Mouse (Mus musculus): Measurements from ENCODE around the gene Kdsr.
"Not testable (repeated sequence)": the region's sequence is repeated elsewhere in the genome, so short reads cannot be mapped to it uniquely, and the experiment has no call there.

The Kdsr gene

DNA sequence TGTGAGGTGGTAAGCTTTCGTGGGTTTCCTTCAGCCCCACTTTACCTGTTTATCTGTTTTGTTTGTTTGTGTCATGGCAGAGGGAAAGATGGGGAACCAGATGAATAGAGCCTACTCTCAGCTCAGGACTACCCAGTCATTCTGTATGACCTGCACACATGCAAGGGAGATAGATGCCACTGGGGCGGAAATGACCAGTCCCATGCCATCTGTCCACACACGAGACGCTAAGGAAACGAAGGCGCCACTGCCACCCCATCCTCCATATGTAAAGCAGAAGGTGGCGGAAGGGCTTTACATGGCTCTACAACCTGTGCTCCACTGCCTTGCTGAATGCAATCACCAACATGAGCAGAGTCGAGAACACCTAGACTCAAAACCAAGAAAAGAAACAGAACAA, 23.3 kb downstream of the Kdsr start:
- no peak for DNase-seq

DNA sequence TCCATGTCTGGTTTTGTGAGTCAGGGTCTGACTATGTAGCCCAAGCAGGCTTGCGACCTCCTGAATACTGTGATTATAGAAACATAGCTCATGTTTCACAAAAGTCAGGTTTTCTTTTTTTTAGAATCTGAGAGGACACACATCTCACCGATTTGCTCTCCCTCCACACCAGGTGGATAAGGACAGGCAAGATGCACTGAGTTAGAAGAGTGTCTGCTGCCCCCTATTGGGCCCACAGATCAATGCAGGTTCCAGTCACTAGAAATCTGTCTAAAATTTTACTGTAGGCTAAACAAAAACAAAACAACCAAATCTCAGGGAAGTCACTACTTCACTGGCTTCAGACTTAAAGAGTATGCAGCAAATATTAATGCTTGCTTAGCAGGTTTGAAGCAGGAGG, 23.9 kb downstream of the Kdsr start:
- peak; percentile 58 for DNase-seq

DNA sequence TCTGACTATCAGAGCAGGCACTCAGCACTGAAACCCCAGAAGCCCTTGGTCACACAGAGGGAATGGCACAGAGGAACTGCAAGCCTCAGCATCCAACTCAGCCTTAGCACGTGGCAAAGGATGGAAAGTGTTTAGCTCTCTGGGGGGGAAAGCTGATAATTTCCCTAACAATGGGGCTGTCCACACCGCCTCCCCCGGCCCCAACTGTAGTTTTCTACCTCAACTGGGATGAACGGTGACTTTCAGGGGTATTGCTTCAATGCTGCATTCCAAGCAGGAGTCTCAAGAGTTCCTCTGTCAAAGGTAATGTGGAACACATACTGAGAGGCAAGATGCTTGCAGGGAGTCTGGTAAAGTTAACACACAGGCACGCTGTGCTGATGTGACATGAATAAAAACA, 37.5 kb downstream of the Kdsr start:
- no peak for DNase-seq

DNA sequence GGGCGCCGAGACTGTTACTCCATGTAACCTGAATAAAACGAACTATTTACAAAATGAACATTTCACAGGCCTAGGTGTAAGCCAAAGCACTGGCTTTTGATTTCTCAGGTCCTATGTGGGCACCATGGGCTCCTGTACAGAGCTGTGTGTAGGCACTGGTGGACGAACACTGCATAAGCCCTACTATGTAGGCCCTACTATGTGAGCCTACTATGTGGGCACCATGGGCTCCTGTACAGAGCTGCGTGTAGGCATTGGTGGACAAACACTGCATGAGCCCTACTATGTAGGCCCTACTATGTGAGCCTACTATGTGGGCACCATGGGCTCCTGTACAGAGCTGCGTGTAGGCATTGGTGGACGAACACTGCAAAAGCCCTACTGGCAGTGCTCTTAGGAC, 41.8 kb downstream of the Kdsr start:
- DNase-seq: not testable (repeated sequence)

DNA sequence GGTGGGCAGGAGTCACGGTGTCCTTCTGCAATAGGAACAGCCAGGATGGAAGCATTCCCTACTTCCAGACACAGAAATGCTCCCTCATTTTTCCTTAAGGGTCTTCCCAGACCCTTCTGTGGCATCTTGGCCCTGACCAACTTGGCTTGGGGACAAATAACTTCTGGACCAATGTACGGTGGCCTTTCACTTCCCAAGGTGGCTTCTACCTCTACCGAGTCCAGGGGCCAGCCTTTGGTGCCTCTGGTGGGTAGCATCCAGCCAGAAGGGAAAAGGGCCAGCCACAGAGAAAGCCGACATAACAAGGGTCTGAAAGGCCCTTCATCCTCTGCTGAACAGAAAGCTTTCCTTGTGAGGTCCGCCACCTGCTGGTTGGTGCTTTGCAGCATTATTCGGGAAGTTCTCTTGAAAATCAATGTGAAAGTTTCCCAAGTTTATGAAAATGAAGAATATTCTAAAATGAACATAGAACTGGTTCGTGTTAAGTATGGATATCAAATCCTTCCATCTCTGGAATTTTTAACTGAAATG, 42.4 kb downstream of the Kdsr start:
- peak; percentile 81 for DNase-seq

DNA sequence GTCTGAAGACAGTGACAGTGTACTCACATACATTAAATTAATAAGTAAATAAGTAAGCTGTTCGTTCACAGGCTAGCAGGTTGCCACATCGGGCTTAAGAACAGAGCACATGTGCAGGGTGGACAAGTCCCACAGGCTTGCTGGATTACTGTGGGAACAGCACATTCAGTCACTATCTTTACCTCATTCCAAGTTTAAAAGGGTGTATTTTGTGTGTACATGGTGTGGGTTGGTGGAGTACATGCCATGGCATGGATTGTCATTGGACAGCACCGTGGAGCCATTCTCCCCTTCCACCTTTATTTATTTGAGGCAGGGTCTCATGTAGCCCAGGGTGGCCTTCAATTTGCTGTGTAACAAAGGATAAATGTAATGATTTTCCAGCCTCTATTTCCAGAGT, 43.4 kb downstream of the Kdsr start:
- no peak for DNase-seq

DNA sequence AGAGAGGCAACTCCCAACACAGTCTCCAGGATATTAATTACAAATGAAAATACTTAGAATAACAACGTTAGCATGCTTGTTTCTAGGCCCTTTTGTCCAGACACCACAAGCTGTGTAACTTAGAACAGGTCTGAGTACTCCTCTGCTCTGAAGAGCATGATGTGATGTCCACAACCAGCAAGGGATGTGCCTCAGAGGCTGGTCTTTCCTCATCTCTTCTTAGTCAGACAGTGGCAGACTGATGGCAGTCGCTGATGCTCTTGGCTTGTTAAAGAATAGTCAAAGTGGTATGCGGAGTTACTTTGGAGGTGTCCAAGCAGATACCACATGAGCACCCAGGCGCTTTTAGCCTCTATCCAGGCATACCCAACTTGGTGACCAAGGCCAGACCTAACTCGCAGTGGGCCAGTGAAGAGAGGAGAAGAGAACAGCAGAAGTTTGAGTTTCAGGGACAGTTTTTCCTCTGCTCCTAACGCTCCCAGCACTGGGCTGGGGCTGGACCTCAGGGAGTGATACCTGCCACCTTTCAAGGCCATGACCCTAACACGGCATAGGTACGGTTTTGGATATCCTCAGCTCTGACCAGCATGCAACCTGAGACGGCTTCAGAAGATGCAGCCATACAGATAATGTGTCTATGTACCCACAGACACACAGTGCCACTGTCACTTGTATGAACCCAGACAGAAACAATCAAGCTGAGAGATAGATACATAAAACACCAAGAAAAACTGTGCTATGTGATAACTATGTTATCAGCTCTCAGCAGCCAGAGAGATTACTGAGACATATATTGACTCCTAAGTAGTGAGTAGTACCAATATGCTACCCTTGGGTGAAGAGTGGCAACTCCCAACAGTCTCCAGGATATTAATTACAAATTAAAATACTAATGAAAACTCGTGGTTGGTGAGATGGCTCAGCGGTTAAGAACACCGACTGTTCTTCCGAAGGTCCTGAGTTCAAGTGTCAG, 44.1 kb downstream of the Kdsr start:
- no peak for DNase-seq

DNA sequence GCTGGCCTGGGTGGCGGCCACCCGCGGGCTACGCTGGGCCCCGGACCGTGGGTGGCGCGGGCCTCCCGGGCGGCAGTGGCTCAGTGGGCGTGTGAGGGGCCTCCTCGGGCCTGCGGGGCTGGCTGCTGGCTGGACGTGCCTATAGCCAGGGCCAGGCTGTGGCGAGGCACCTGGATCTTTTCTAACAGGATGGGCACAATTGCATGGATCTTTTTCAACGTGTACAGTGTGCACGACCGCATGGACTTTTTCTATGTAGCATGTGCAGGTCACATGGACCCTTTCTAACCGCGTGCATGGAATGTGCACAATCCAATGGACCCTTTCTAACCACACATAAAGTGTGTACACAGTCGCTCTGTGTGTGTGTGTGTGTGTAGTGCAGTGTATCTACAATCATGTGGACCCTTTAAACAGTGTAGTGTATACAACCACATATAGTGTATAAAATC, 45.0 kb downstream of the Kdsr start:
- DNase-seq: no peak

DNA sequence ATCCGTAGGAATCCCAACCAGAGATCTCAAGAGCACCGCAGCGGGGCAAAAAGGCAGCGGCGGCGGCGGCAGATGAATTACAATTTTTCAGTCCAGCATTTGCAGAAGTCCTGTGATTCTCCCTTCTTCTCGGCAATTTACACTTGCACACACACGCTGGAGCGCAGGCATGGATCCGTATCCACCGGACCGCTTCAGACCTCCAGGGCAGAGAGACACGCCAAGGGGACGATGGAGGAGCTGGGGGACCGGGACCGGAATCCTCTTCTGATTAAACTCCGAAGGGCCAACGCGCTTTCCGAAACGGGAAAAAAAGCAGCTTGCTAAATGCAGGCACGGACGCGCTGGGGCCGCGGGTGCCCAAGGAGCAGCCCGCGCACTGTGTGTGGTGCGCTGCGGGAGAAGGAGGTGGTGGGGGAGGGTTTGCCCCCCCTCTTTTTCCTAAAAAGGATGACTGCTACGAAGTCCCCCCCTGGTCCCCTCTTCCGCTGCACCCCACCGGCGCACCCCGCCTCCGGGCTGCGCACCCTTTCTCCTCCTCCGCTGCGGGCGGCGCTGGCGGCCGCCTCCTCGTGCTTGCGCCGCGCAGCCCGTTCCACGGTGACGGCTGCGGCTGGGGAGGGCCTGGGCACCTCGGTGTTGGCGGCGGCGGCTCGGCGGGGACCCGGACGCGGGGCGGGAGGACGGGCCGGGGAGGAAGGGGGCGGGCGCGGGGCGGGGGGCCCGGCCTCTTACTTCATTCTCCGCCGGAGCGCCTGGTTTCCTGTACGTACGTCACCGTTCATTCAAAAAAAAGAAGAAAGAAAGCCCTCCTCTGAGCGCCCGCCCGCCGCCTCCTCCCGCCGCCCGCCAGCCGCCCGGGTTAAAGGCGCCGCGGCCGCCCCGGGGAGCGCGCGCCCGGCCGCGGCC, 45.7 kb downstream of the Kdsr start, which contains the start of gene Bcl2:
Gene Bcl2, minus strand, starts transcription at position 654 of the 909 bp plus-strand sequence.
- peak; percentile 85 for DNase-seq

DNA sequence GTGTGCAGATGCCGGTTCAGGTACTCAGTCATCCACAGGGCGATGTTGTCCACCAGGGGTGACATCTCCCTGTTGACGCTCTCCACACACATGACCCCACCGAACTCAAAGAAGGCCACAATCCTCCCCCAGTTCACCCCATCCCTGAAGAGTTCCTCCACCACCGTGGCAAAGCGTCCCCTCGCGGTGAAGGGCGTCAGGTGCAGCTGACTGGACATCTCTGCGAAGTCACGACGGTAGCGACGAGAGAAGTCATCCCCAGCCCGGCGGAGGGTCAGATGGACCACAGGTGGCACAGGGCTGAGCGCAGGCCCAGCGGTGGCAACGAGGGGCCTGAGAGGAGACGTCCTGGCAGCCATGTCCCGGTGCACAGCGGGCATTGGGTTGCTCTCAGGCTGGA, 47.2 kb downstream of the Kdsr start:
- peak; percentile 73 for DNase-seq

DNA sequence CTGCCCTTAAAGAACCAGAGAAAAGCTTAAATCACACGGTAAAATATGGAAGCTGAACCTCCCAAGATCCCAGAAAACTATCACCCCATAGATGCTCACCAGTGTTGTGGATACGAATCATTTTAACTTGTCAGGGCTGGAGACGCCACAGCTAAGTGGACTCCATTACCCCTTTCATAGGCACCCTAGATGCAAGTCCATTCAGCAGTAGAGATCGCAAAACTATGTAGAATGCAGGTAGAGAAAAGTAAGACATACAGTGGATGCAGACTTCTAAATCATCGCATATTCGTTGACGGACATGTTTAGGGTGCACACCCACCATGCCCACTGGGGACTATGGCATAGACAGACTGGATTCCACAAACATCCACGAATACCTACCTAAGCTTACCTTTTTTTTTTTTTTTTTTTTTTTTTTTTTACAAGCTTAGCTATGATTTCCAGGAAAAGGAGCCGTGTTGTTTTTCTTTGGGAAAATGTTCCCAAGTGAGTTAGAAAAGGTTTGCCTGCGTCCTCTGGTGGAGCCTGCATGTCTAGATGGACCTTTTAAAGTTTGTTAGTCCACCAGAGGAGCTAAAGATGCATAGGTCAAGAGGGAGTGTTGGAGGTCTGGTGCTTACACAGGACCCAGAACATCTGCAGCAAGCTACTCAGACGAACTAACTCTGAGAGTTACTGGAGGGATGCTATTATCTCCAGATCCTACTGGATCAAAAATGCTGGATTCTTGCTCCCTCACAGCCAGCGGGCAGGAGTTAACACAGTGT, 48.0 kb downstream of the Kdsr start:
- no peak for DNase-seq

DNA sequence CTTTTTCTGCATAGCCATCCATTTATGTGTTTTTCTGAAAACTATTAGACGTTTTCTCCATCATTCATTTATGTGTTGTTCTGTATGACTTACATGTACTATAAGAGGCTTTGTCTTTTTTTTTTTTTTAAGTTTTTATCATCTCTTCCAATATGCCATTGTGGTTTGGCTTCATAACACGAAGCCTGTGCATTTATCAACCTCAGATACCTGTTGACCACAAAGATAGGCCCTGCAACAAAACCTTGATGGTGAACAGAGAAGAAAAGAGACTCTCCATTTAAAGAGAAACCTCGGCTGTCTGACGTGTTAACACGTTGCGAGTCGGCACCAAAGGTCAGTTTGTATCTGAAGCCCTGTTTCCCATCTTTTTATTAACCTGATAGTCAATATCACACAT, 49.3 kb downstream of the Kdsr start:
- DNase-seq: no peak

DNA sequence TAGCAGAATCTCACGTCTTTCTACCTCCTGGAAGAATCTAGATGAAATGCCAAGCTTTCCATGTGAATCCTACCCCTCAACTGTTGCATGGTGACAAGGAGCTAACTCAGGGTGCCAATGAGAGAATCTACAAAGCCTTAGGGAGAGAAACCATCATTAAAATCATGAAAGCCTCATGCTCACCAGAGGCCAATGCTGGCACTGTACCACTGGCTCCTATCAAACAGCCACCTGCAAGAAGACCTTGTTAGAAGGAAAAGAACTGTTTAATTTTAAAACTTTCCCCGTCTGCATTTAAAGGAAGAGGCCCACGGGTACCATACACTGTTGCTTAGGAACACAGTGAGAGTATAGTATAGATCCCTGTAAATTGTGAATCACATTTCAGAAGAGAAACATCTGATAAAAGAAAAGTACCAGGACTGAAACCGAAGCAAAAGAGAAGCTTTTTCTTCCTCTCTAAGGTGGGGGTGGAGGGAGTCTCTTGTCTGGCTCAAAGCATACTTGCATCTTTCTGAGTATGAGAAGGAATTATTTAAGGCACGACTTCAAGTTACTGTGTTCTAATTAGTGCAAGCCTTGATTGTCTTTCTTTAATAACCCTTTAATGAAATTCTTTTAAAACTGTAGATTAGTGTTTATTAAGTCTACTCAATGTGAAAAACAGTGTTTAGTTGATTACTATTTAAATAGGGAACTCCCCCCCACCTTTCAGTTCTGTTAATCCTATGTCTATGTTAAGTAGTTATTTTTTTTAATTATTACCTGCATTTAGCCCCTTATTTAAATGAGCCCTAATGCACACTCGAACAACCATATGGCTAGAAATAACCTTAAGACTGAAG, 52.3 kb downstream of the Kdsr start:
- no peak for DNase-seq

DNA sequence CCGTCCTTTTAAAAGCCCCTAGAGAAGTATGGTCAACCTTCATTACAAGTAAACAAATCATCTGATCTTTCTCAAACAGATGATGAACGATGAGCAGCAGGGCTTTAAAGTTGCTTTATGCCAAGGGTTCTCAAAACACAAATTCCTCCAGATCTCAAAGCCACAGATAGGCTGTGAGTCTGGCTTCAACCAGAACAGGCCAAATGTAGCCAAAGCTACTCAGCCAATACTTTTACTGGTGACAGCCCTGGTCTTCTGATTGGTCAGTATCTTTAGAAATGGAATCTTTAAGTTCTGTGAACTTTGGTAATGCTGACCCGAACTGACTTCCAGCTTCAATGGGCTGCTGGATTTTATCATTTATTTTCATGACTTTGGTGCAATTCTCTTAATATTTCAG, 56.3 kb downstream of the Kdsr start:
- DNase-seq: no peak

DNA sequence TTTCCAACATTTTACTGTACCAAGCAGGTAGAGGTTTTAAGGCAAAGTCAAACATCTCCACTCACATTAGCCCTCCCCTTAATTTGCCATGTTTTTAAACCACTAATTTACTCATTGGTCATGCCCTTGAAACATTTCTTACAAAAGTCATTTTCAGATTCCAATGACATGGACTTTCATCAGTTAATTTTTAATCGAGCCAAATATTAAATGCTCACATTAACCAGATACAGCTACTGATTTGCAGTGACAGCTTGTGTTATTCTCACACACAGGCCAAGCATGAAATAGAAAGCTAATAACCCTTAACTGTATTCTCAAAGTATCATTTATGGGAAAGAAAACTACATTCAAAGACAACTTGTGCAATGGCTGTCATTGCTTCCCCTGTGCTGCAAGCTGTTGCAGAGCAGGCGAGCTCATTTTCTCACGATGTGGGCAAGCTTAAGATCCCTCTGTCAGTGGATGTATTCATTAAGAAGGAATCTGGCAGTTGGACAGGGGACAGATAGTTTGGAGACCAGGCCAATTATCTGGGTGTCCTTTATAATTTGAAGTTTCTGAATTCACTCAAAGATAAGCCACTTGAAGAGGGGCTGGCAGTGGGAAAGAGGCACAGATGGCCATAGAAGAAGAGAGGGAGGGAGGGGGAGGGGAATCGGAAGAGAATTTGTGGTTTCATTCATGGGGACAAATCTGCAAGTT, 56.9 kb downstream of the Kdsr start:
- no peak for DNase-seq

DNA sequence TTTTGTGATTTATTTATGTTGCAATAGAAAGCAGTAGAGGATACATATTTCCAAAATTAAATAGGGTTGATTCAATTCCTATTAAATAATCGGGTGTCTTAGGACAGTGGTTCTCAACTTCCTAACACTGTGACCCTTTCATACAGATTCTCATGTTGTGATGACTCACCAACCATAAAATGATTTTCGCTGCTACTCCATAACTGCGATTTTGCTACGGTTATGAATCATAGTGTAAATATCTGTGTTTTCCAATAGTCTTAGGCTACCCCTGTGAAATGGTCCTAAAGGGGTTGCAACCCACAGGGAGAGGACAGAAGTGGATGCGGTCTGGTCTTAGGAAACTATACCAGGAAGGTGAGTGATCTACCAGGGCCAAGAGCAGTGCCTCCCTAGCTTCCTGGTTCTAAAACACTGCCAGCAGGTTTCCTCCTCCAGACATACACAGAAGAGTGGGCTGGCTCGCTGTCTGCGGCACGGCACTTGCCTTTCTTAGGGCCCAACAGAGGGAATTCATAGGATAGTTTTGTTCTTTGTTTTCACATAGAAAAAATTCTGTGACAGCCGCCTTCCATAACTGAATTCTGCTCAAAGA, 58.9 kb downstream of the Kdsr start:
- no peak for DNase-seq

DNA sequence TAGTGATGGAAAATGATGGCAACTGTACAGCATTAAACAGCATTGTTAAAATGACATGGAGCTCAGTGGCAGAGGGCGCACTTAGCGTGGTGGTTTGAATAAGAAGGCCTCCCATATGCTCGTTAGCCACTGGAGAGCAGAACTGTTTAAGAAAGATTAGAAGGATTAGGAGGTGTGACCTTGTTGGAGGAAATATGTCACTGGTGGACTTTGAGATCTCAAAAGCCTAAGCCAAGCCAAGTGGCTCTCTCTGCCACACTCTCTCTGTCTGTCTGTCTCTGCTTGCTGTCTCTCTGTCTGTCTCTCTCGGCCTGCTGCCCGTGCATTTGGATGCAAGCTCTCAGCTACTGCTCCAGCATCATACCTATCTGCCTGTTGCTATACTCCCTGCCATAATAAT, 63.1 kb downstream of the Kdsr start:
- DNase-seq: no peak

DNA sequence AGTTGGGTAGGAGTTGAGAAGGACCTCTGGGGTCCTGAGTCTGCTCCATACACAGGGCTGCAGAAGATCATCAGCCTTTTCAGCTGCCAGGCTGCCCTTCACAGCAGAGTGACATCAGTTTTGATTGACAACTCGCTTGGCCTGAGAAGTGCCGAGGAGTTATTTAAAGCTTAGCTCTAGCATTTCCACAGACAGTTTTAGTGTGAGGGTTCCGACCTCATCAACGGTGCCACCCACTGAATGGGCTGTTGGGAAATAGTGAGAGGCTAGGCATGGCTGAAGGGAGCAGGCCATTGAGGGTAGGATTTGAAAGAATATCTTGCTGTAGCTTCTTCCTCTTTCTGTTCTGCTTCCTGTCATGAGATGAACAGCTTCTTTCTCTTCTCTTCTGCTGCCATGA, 63.9 kb downstream of the Kdsr start:
- DNase-seq: no peak

DNA sequence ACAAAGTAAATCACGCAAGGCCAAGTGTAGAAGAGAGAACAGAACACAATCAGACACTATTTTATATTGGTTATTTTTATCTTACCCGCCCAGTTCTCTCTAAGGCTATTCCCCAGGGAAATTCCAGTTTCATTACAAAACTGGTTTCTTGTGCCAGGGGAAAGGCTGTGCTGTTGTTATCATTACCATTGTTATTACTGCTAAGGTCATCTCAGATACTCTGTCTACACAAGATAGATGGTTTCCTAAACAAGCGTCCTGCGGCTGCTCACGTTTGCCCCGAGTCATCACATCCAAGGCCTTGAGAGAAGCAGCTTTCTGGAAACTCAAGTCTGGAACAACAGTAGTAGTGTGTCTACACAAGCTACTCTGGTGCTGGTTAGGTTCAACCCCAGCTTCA, 65.2 kb downstream of the Kdsr start:
- no peak for DNase-seq

DNA sequence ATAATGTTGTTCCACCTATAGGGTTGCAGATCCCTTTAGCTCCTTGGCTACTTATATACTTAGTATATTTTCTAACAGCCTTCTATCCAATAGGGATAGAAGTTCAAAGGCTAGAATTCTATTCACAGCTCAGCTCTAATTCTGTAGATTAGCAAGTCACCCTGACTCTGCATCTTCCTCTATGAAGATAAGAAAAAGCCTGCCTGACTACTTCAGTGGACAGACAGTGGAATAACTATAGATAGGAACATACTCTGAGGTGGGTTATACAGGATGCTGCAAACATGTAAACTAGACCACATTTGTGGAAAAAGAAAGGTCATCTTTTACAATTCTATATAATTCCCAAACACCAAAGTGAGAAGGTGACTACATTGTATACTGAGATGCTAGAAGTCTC, 66.9 kb downstream of the Kdsr start:
- no peak for DNase-seq

DNA sequence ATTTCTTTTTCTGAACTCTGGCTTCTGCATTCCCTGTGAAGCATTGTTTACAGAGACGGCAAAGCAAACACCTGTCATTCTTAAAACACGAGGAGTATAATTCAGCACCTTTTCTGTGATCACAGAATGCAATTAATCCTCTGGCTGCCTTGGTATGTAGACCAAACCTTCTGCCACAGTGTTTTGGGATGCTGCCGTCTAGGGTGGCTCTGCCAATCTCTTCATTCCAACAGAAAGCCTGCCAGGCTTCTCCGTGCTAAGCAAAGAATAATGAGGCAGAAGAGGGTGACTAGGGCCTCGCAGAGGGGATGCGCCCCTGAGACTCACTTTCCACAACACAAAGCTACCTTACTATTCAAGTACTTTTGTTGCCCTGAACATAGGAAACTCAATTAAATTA, 68.6 kb downstream of the Kdsr start:
- DNase-seq: no peak

Data from thymus, postnatal 25 days (tissue).